Mouse (Mus musculus) bone marrow, adult 2 months (tissue): ENCODE measurements around the gene Rpusd2.

Source experiments
- CTCF ChIP-seq: fragments of 200-500 bp; IDR thresholded peaks from 2 replicates; pipeline ENCODE4 v1.5.1; 2011; ENCODE audit warnings: low read length, control low read depth; ENCODE audit not compliant: control insufficient read depth, insufficient read depth
- POLR2A ChIP-seq: fragments of 200-500 bp; IDR thresholded peaks from 2 replicates; pipeline ENCODE4 v1.6.1; 2011; ENCODE audit warnings: low read depth, mild to moderate bottlenecking, control low read depth, low read length, borderline replicate concordance; ENCODE audit not compliant: control insufficient read depth

DNA sequence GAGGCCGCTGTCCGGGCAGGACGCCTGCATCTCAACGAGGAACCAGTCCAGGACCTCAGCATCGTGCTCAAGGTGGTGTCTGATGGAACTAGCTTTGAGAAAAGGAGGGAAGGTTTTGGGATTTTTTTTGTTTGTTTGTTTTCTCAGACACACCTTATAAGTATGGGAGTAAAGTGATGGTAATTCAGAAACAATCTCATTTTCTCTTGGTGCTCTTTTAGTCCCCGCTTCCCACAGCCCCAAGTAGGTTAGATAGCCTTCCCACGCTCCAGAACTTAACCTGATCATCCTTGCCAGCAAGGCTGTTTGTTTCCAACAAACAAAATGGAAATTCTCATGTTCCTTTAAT lies 781 bp downstream of the Rpusd2 start:
- no peak for TF ChIP-seq POLR2A
- no peak for TF ChIP-seq CTCF
